24 mouse cellular contexts compared by ENCODE assay signal in genomic region chr10:21538481-21538880, GRCm38 (mm10). TPM values are rescaled to one million over a fixed set of nuclear protein-coding genes. Genes with fewer than 3 reads are reported as not detected.
"Had no signal": no experiment of that assay in that cellular context is flagged by ENCODE, and none has a peak within 500 bp of the region (broad histone marks: within the 10 kb centered on the region; RNA-seq: fewer than 3 reads in every experiment).

No protein-coding gene starts in this region.

- H3K36me3 ChIP-seq: midbrain, embryonic 10.5 days; midbrain, embryonic 12.5 days; neural tube, embryonic 13.5 days; neural tube, embryonic 15.5 days had no signal

- H3K4me1 ChIP-seq: midbrain, embryonic 12.5 days; neural tube, embryonic 15.5 days had no signal

- H3K4me3 ChIP-seq: midbrain, embryonic 10.5 days; midbrain, embryonic 12.5 days; myocyte; neural tube, embryonic 13.5 days; neural tube, embryonic 15.5 days had no signal

- H3K27me3 ChIP-seq: midbrain, embryonic 12.5 days; neural tube, embryonic 13.5 days; neural tube, embryonic 15.5 days had no signal

- H3K27ac ChIP-seq: midbrain, embryonic 10.5 days; midbrain, embryonic 12.5 days; neural tube, embryonic 13.5 days; neural tube, embryonic 15.5 days had no signal

- DNase-seq: lung, embryonic 14.5 days; lung, postnatal 10 days; lung, postnatal 4 days; midbrain, embryonic 14.5 days; retina, postnatal 1 day; right cerebral cortex, adult 18-20 months; right cerebral cortex, postnatal 25 days; right cerebral cortex, postnatal 4 days; spleen, adult 18-20 months; thymus, adult 18-20 months; thymus, postnatal 14 days; thymus, postnatal 36 days had no signal

- H3K9me3 ChIP-seq: midbrain, embryonic 10.5 days; midbrain, embryonic 12.5 days; neural tube, embryonic 13.5 days; neural tube, embryonic 15.5 days had no signal

RNA-seq across cellular contexts. Expression of gene 1700020N01Rik, which starts 54.5 kb away (rescaled TPM):
- total RNA-seq: megakaryocyte, adult 5-6 weeks; megakaryocyte-erythroid progenitor cell, adult 5-6 weeks had no signal
- polyA plus RNA-seq: lung, embryonic 14.5 days; lung, embryonic 16.5 days; midbrain, embryonic 10.5 days; midbrain, embryonic 12.5 days; midbrain, embryonic 14.5 days; midbrain, embryonic 16.5 days; myocyte; neural tube, embryonic 11.5 days; neural tube, embryonic 13.5 days; neural tube, embryonic 15.5 days; stomach, embryonic 14.5 days; stomach, embryonic 16.5 days had no signal
